Mouse (Mus musculus) Patski (cell line): Measurements from ENCODE around the gene BC053393. TPM values are rescaled to one million over a fixed set of nuclear protein-coding genes. Genes with fewer than 3 reads are reported as not detected.
A peak's percentile ranks its signal among the peaks of the same experiment; 100 is the strongest.

Source experiments
- ATAC-seq: fragments of 100-300 bp; one replicate; pipeline ENCODE4 v1.8.0; 2021
- CTCF ChIA-PET: fragments of 350-600 bp; sonication (Branson Sonifier 250); formaldehyde crosslinking; loops from one replicate; lab custom pipeline; 2022; ENCODE audit warnings: inconsistent platforms; lab: Charles Lee
- POLR2A ChIA-PET: fragments of 350-600 bp; sonication (Branson Sonifier 250); formaldehyde crosslinking; loops from one replicate; lab custom pipeline; 2022; ENCODE audit warnings: antibody characterized with exemption, inconsistent platforms; lab: Charles Lee
- DNase-seq: peaks from one replicate; pipeline ENCODE4 v3.0.0-alpha.2; 2011; ENCODE audit warnings: low read depth, low spot score
- H3K27me3 ChIP-seq: fragments of 371-371 bp; one replicate; pipeline ENCODE4 v1.5.1; 2021
- CTCF ChIP-seq: fragments of 100-300 bp; IDR thresholded peaks from one replicate; pipeline ENCODE4 v1.5.1; 2021
- in situ Hi-C: fragments of 300-500 bp; cut with MboI; formaldehyde crosslinking; loops from 3 replicates; pipeline ENCODE4 v1.11.1; 2018; ENCODE audit warnings: low pct_unique_long_range_greater_than_20kb, mixed read lengths
- polyA plus RNA-seq: library from polyadenylated mRNA; unstranded; gene quantifications from one replicate; pipeline ENCODE4 v1.2.3, GENCODE M21; 2021

Gene BC053393
- polyA plus RNA-seq, 1 experiment from 2014 or later, result not detected

GRCm38 (mm10) chr11:46636568-46636967, 65.2 kb downstream of the BC053393 start:
- ChIA-PET CTCF (no interaction called here), POLR2A (no interaction called here)
- ATAC-seq, result no peak
- peaks cover 3% of the 10 kb centered on the region for H3K27me3 ChIP-seq
- no peak for DNase-seq
- in situ Hi-C loops, result no loop called here
- peak; percentile 8 for TF ChIP-seq CTCF

Other genes starting within 250 kb of the BC053393 start
- 0.03 TPM for gene Itk, start 182.0 kb upstream of the BC053393 start, polyA plus RNA-seq
- not detected for gene Fam71b, start 175.0 kb upstream of the BC053393 start, polyA plus RNA-seq
- 51.4 TPM for gene Med7, start 134.6 kb upstream of the BC053393 start, polyA plus RNA-seq
- gene Havcr2, start 116.6 kb upstream of the BC053393 start, polyA plus RNA-seq, result not detected
- gene Gm12169, start 47.3 kb upstream of the BC053393 start, polyA plus RNA-seq, result not detected
- gene Dppa1, start 57.7 kb downstream of the BC053393 start, polyA plus RNA-seq, result not detected
- gene Timd2, start 135.5 kb downstream of the BC053393 start, polyA plus RNA-seq, result 9.1 TPM
- gene Havcr1, start 163.5 kb downstream of the BC053393 start, polyA plus RNA-seq, result 810 TPM
- not detected for gene Timd4, start 239.3 kb downstream of the BC053393 start, polyA plus RNA-seq